Comparison of ENCODE assay signal across 26 mouse cellular contexts in the genomic region with DNA sequence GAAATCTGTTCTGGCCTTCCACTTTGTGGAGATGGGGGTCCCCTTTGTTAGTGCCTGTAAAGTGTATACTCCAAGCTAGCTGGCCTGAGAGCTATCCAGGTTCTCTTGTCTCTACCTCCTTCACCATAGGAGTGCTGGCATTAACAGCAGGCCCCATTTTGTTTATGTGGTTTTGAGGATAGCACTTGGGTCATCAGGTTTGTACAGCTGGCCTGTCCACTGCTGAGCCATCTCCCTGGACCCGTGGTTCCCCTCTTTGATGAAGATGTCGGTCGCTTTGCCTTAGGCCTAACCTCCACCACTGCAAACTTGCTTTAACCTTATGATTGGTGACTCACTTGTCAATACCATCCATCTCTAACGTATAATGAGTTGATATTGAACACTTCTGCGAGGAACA. TPM values are rescaled to one million over a fixed set of nuclear protein-coding genes. Genes with fewer than 3 reads are reported as not detected.
"Had no signal": no experiment of that assay in that cellular context is flagged by ENCODE, and none has a peak within 500 bp of the region (broad histone marks: within the 10 kb centered on the region; RNA-seq: fewer than 3 reads in every experiment).

No protein-coding gene starts in this region.

- H3K27me3 ChIP-seq: intestine, embryonic 15.5 days; limb, embryonic 13.5 days; liver, embryonic 13.5 days had no signal

- H3K4me2 ChIP-seq: heart, embryonic 12.5 days; hindbrain, embryonic 12.5 days; hindbrain, embryonic 14.5 days; intestine, embryonic 15.5 days; limb, embryonic 13.5 days; limb, embryonic 15.5 days; liver, embryonic 11.5 days; liver, embryonic 13.5 days had no signal

- DNase-seq: gastrocnemius, adult 2 months; gastrocnemius, postnatal 10 days; gastrocnemius, postnatal 25 days; heart, postnatal 10 days; heart, postnatal 4 days; kidney, adult 18-20 months; kidney, adult 8-10 months; kidney, postnatal 10 days; kidney, postnatal 36 days; layer of hippocampus, adult 9-11 months; layer of hippocampus, postnatal 36 days; left cerebral cortex, postnatal 4 days; liver, embryonic 13.5 days had no signal

- ATAC-seq: hindbrain, embryonic 16.5 days; inflammation-experienced regulatory T-cells, adult 6 months; intestine, embryonic 15.5 days; intestine, postnatal 0 days had no signal

- H3K4me3 ChIP-seq: gastrocnemius, adult 2 months; heart, embryonic 10.5 days; heart, embryonic 12.5 days; hindbrain, embryonic 10.5 days; hindbrain, embryonic 12.5 days; intestine, embryonic 15.5 days; limb, embryonic 13.5 days; limb, embryonic 15.5 days; liver, embryonic 13.5 days had no signal

- H3K36me3 ChIP-seq: heart, embryonic 10.5 days; heart, embryonic 12.5 days; hindbrain, embryonic 10.5 days; hindbrain, embryonic 12.5 days; intestine, embryonic 15.5 days; limb, embryonic 13.5 days; limb, embryonic 15.5 days; liver, embryonic 13.5 days had no signal

- H3K27ac ChIP-seq: gastrocnemius, adult 2 months; heart, embryonic 10.5 days; hindbrain, embryonic 10.5 days; hindbrain, embryonic 12.5 days; hindbrain, embryonic 14.5 days; intestine, embryonic 15.5 days; limb, embryonic 13.5 days; limb, embryonic 15.5 days; liver, embryonic 13.5 days had no signal

- H3K9ac ChIP-seq: heart, embryonic 12.5 days; hindbrain, embryonic 12.5 days; hindbrain, embryonic 14.5 days; intestine, embryonic 15.5 days; limb, embryonic 13.5 days; limb, embryonic 15.5 days; liver, embryonic 13.5 days had no signal

- H3K4me1 ChIP-seq: heart, embryonic 10.5 days; heart, embryonic 12.5 days; hindbrain, embryonic 10.5 days; hindbrain, embryonic 12.5 days; limb, embryonic 13.5 days; limb, embryonic 15.5 days; liver, embryonic 13.5 days had no signal

- H3K9me3 ChIP-seq: heart, embryonic 10.5 days; heart, embryonic 12.5 days; hindbrain, embryonic 10.5 days; hindbrain, embryonic 12.5 days; intestine, embryonic 15.5 days; limb, embryonic 15.5 days; liver, embryonic 13.5 days had no signal

RNA-seq across cellular contexts. Expression of gene Ppara, which starts 13.2 kb away (rescaled TPM):
- total RNA-seq: granulocyte monocyte progenitor cell, adult 5-6 weeks had no signal
- polyA plus RNA-seq: inflammation-experienced regulatory T-cells, adult 6 months had no signal
